Mouse (Mus musculus): ENCODE measurements around the gene Dcun1d5. TPM values are rescaled to one million over a fixed set of nuclear protein-coding genes. Genes with fewer than 3 reads are reported as not detected.

The Dcun1d5 gene
- polyA plus RNA-seq, 1 experiment from 2014 or later = 124 TPM

DNA sequence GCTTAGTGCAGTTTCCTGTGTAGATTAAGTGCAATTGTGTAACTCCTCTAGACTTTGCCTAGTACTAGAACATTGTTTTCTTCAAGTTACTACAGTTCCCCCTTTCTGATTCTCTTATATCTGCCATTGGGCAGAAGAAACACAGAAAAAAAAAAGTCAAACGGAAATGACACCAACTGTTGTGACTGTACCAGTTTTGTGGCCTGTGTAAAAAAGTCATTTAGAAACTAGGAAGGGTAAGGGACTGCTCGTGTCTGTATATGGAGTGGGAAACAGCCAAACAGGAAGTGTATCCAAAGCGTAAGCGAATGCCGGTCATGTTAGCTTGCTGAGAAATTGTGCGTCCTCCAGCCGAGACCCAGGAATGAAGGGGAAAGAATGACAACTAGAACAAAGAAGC is 37.1 kb downstream of the Dcun1d5 start:
- no peak for DNase-seq (ENCODE audit: low spot score)
- H3K4me3 ChIP-seq = no peak overlapping the region
- H3K27ac ChIP-seq = no peak overlapping the region
- H3K27me3 ChIP-seq (ENCODE audit: low read depth, poor library complexity, severe bottlenecking) = no peaks in the 10 kb centered on the region
- 0 out of 2 replicates have a peak, but pooled peaks cover 4% of the 10 kb centered on the region for H3K36me3 ChIP-seq
- no peaks in the 10 kb centered on the region for H3K4me1 ChIP-seq
- no peaks in the 10 kb centered on the region for H3K9me3 ChIP-seq (replicated peaks)
- WGBS = 88% methylated on average over 7 of the region's 7 CpGs

GRCm38 (mm10) chr9:7238619-7239018 is 54.3 kb downstream of the Dcun1d5 start:
- H3K9me3 ChIP-seq (replicated peaks) = no peaks in the 10 kb centered on the region
- H3K27ac ChIP-seq = no peak overlapping the region
- H3K36me3 ChIP-seq = no peaks in the 10 kb centered on the region
- H3K4me3 ChIP-seq = no peak overlapping the region
- no peaks in the 10 kb centered on the region for H3K27me3 ChIP-seq (ENCODE audit: low read depth, poor library complexity, severe bottlenecking)
- no peaks in the 10 kb centered on the region for H3K4me1 ChIP-seq
- 100% methylated on average over 1 of the region's 1 CpGs for WGBS
- DNase-seq (ENCODE audit: low spot score) = no peak

GRCm38 (mm10) chr9:7239967-7240366 is 55.6 kb downstream of the Dcun1d5 start:
- H3K4me1 ChIP-seq = no peaks in the 10 kb centered on the region
- H3K27ac ChIP-seq = no peak overlapping the region
- DNase-seq (ENCODE audit: low spot score) = no peak
- no peaks in the 10 kb centered on the region for H3K27me3 ChIP-seq (ENCODE audit: low read depth, poor library complexity, severe bottlenecking)
- H3K9me3 ChIP-seq (replicated peaks) = no peaks in the 10 kb centered on the region
- H3K36me3 ChIP-seq = no peaks in the 10 kb centered on the region
- 91% methylated on average over 2 of the region's 2 CpGs for WGBS
- no peak overlapping the region for H3K4me3 ChIP-seq

DNA sequence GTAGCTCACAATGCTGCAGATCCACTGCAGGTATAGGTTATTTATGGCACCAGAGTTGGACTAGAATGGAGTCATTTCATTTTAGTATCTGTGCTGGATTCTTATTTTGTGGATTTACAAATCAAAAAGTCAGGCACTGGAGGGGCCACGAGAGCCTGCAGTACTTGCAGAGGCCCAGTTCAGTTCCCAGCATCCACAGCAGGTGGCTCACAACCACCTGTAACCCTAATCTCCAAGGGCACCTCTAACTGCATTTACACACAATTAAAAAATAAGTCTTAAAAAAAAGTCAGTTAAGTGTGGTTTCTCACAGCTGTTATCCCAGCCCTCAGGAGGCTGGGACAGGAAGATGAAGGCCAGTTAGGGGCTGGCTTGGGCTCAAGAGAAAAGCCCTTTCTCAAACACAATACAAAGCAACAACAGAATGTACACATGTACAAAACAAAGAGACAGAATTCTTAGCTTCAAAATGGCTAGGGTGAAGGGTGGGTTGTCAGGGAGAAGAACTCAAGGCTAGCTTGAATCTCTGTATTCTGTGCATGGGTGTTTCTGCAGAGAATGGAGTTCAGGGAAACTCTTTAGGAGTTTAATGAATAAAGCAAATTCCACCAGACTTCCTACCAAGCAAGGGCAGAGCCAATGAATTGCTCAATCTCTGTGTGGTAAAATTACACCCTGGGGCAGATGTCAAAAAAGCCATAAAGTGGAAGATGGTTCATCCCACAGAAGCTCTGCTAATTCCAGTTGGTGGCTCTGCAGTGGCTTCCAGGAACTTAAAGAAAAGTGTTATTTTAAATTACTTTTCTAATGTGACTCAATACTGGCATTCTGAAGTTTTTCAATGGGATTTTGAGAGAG is 68.7 kb downstream of the Dcun1d5 start:
- no peaks in the 10 kb centered on the region for H3K27me3 ChIP-seq (ENCODE audit: low read depth, poor library complexity, severe bottlenecking)
- no peak for DNase-seq (ENCODE audit: low spot score)
- H3K36me3 ChIP-seq = no peaks in the 10 kb centered on the region
- 62% methylated on average over 1 of the region's 1 CpGs for WGBS
- H3K4me1 ChIP-seq = no peaks in the 10 kb centered on the region
- no peak overlapping the region for H3K4me3 ChIP-seq
- H3K27ac ChIP-seq = no peak overlapping the region
- no peaks in the 10 kb centered on the region for H3K9me3 ChIP-seq (replicated peaks)

Other genes starting within 250 kb of the Dcun1d5 start
- 17.3 and 19.3 TPM in 2 replicates for gene Dync2h1, start 74 bp upstream of the Dcun1d5 start, polyA plus RNA-seq (2016; fragmentation: Nextera tagmentation; extraction: Ambion mirVana)
- not detected in 2 replicates for gene Mmp13, start 88.0 kb downstream of the Dcun1d5 start, polyA plus RNA-seq (2016; fragmentation: Nextera tagmentation; extraction: Ambion mirVana)
- gene Mmp12, start 159.9 kb downstream of the Dcun1d5 start, polyA plus RNA-seq (2016; fragmentation: Nextera tagmentation; extraction: Ambion mirVana) = not detected in 2 replicates
- not detected in 2 replicates for gene Mmp1b, start 203.5 kb downstream of the Dcun1d5 start, polyA plus RNA-seq (2016; fragmentation: Nextera tagmentation; extraction: Ambion mirVana)